Mouse (Mus musculus): Measurements from ENCODE around the gene Epn3.

Epn3 gene

GRCm38 (mm10) chr11:94498093-94498996, 1.4 kb downstream of the Epn3 start:
- DNase-seq (ENCODE audit: low spot score in 2 of 2) = peak in 1 of 2 experiments; percentile 36

- DNase-seq (ENCODE audit: low spot score in 2 of 2) = no peak
Observed at GRCm38 (mm10) chr11:94495415-94495814, 4.4 kb downstream of the Epn3 start.

GRCm38 (mm10) chr11:94491749-94492099, 8.1 kb downstream of the Epn3 start:
- DNase-seq (ENCODE audit: low spot score in 2 of 2) = no peak

GRCm38 (mm10) chr11:94491035-94491748, 8.6 kb downstream of the Epn3 start:
- DNase-seq (ENCODE audit: low spot score in 2 of 2) = peak in 1 of 2 experiments; percentile 64

- peak in 1 of 2 experiments; percentile 1 for DNase-seq (ENCODE audit: low spot score in 2 of 2)
Observed at GRCm38 (mm10) chr11:94489745-94490144, 10.0 kb downstream of the Epn3 start.

- DNase-seq (ENCODE audit: low spot score in 2 of 2) = no peak
Observed at GRCm38 (mm10) chr11:94488767-94489533, 10.8 kb downstream of the Epn3 start.

- DNase-seq (ENCODE audit: low spot score in 2 of 2) = peak; percentile 90 to 96
Observed at GRCm38 (mm10) chr11:94486001-94486400, 13.8 kb downstream of the Epn3 start, which contains the start of gene Spata20. Spata20 (minus strand) TSS chr11:94486179.

GRCm38 (mm10) chr11:94485223-94485622, 14.6 kb downstream of the Epn3 start:
- DNase-seq (ENCODE audit: low spot score in 2 of 2) = no peak

- DNase-seq (ENCODE audit: low spot score in 2 of 2) = no peak
Observed at GRCm38 (mm10) chr11:94484636-94485035, 15.1 kb downstream of the Epn3 start.

GRCm38 (mm10) chr11:94483921-94484320, 15.9 kb downstream of the Epn3 start:
- no peak for DNase-seq (ENCODE audit: low spot score in 2 of 2)

- no peak for DNase-seq (ENCODE audit: low spot score in 2 of 2)
Observed at GRCm38 (mm10) chr11:94483436-94483835, 16.3 kb downstream of the Epn3 start.

GRCm38 (mm10) chr11:94482738-94483137, 17.0 kb downstream of the Epn3 start:
- DNase-seq (ENCODE audit: low spot score in 2 of 2) = no peak

- no peak for DNase-seq (ENCODE audit: low spot score in 2 of 2)
Observed at GRCm38 (mm10) chr11:94481963-94482362, 17.8 kb downstream of the Epn3 start.

- no peak for DNase-seq (ENCODE audit: low spot score in 2 of 2)
Observed at GRCm38 (mm10) chr11:94480382-94480781, 19.4 kb downstream of the Epn3 start.

- DNase-seq (ENCODE audit: low spot score in 2 of 2) = peak in 1 of 2 experiments; percentile 36
Observed at GRCm38 (mm10) chr11:94477651-94478050, 22.1 kb downstream of the Epn3 start.

GRCm38 (mm10) chr11:94475722-94476121, 24.1 kb downstream of the Epn3 start:
- no peak for DNase-seq (ENCODE audit: low spot score in 2 of 2)

GRCm38 (mm10) chr11:94474544-94474910, 25.2 kb downstream of the Epn3 start:
- no peak for DNase-seq (ENCODE audit: low spot score in 2 of 2)

- DNase-seq (ENCODE audit: low spot score in 2 of 2) = peak; percentile 69 to 76
Observed at GRCm38 (mm10) chr11:94473707-94474543, 25.8 kb downstream of the Epn3 start, which contains the start of gene Cacna1g. Cacna1g (minus strand) TSS chr11:94474198.

- DNase-seq (ENCODE audit: low spot score in 2 of 2) = peak in 1 of 2 experiments; percentile 35
Observed at GRCm38 (mm10) chr11:94472916-94473706, 26.7 kb downstream of the Epn3 start.

GRCm38 (mm10) chr11:94472585-94472915, 27.2 kb downstream of the Epn3 start:
- no peak for DNase-seq (ENCODE audit: low spot score in 2 of 2)
